Mouse (Mus musculus): ENCODE data around the gene Acss2.

DNA sequence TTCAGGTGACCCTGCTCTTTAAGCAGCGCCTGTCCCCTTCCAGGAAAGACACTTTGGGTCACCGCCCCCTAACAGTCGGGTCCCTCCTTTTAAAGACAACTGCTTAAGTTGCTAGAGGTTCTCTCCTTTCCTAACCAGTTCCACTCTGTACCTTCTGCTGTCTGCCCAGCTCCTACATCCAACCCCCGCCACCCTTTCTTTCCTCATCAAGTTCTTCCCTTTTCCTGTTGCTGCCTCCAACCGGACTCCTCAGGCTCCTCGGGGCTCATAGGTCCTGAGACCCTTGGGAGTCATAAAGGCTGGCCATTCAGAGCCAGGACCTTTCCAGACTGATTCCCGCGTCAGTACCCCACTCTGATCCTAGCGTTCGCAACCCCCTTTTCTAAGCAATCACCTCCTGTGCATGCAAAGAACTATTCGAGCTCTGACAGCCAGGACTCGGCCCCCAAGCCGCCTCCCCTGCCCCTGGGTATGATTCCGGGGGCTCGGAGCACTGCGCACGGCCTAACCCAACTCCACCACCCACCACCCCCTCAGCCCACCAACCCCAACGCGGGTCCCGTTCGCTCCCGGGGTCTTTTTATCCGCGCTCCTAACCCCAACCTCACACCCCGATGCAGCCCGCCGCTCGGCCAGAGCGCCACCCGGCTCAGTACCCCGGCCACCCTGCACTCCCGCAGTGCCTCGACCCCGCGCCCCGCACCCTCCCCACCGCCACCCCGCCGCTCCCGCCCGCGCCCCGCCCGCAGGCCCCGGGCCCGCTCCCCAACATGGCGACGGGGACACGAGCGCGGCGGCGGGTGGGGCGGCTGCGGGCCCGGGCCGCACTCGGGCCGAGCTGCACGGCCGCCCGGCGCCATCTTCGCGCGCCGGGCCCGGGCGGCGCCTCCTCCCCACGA lies 44.8 kb upstream of the Acss2 start:
- TF ChIP-seq CTCF (IDR thresholded peaks at IDR 0.05; ENCODE audit: extremely low read depth, insufficient read length, insufficient replicate concordance, low read depth, low read length) (no peak), POLR2A (IDR thresholded peaks at IDR 0.05; ENCODE audit: low read depth, low read length) (no peak)

Measured in small intestine, adult 2 months (tissue).